Mouse (Mus musculus): ENCODE results near the gene Tbxa2r. TPM values are rescaled to one million over a fixed set of nuclear protein-coding genes. Genes with fewer than 3 reads are reported as not detected.

The Tbxa2r gene
- polyA plus RNA-seq, 1 experiment from 2014 or later: 5.3 TPM

DNA sequence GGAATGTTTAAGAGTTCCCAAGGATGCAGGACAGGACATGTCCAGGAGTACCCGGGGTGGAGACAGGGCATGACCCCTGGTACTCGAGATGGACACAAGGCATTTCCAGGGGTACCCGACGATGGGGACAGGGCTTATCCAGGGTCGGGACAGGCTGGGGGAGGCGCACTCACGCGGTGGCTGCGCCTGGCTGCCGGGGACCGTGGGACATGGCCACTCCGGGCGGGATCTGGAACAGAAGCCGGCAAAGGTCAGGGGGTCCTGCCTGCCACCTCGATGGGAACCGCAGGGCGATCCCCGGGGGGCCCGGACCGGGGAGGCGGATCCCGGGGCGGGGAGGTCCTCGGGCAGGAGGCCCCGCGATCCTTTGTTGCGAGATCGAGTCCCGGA is 21.4 kb downstream of the Tbxa2r start:
- Histone ChIP-seq H3K4me3 (replicated peaks) (peak overlapping the region; percentile 90), H3K4me1 (replicated peaks) (peaks cover 76% of the 10 kb centered on the region), H3K9ac (peak overlapping the region; percentile 96), H3K9me3 (replicated peaks) (no peaks in the 10 kb centered on the region), H3K36me3 (peaks cover 14% of the 10 kb centered on the region), H3K27me3 (peaks cover 12% of the 10 kb centered on the region), H3K4me2 (peak overlapping the region; percentile 98), H3K27ac (peak overlapping the region; percentile 93)
- DNase-seq: no peak
- under 1% methylated on average over 29 of the region's 29 CpGs for WGBS (ENCODE audit: insufficient replicate concordance)
- peak; percentile 1 for ATAC-seq (ENCODE audit: low read depth)

DNA sequence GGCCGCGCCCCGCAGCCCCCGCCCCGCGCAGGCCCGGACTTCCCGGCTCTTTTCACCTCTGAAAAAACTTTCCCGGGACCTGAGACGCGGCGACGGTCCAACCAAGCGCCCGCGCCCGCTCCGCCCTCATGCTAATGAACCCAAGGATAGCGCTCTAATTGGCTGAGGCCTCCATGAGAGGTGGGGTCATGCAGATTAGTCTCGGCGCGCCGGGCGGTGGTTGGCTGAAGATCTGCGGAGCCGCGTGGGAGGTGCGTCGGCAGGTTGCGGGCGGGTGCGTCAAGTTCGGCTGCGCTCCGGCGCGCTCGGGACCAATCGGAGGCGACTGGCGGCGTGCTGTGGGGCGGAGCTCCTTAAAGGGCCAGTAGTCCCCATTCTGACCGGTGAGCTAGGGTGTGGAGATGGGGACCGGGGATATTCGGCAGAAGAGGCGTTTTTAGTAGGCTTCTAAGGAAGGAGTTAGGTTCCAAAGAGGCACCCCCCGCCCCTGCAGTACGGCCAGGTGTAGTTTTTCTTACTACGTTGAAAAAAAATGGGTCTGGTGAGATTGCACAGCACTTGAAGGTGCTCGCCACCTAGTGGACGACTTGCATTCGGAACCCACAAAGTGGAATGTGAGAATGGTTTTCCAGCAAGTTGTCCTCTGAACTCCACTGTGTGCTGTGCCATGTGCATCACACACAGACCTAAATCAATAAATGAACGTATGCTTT is 22.0 kb downstream of the Tbxa2r start, which contains the start of gene Hmg20b:
Gene Hmg20b, minus strand, starts transcription at position 130 of the 713 bp plus-strand sequence.
- ATAC-seq (ENCODE audit: low read depth) (peak; percentile 90), DNase-seq (peak; percentile 99)
- Histone ChIP-seq H3K9ac (peak within 1 kb of the TSS; percentile 96), H3K9me3 (replicated peaks) (no peaks in the 10 kb centered on the region), H3K4me3 (replicated peaks) (peak within 1 kb of the TSS; percentile 90), H3K4me2 (peak within 1 kb of the TSS; percentile 98), H3K36me3 (peaks cover 14% of the 10 kb centered on the region), H3K27me3 (peaks cover 7% of the 10 kb centered on the region), H3K27ac (peak within 1 kb of the TSS; percentile 93), H3K4me1 (replicated peaks) (peaks cover 82% of the 10 kb centered on the region)
- under 1% methylated on average over 54 of the region's 54 CpGs for WGBS (ENCODE audit: insufficient replicate concordance)

DNA sequence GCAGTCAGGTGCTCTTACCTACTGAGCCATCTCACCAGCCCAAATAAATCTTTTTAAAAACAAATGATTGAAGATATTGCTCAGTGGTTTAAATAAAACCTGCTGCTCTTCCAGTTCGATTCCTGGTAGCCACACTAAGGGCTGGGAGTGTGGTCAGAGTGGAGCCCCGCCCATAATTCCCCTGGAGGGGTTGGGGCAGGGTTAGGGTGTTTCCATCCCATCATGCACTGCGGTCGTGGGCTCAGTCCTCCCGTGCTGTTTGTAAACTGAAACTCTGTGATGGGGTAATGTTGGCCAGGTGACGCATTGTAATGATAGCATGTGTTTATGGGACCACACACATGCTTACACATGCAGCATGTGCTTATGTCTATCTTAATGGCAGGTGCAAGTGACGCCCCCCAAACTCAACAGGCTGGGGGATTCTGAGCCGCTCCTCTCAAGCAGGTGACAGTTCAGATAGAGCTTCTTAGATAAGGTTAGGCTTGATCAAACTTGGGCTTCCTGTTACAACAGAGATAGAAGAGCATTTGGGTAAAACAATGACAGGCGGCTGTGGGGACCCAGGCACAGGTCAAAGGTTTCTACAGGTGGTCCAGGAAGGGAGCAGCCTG is 23.3 kb downstream of the Tbxa2r start:
- ATAC-seq (ENCODE audit: low read depth) (peak; percentile 23; the same call in 1 of the 2 replicates), DNase-seq (peak; percentile 83)
- peak overlapping the region; percentile 68 for H3K4me2 ChIP-seq
- H3K27ac ChIP-seq: peak overlapping the region; percentile 88
- H3K36me3 ChIP-seq: peaks cover 14% of the 10 kb centered on the region
- WGBS (ENCODE audit: insufficient replicate concordance): 6% methylated on average over 9 of the region's 9 CpGs
- H3K4me1 ChIP-seq (replicated peaks): peaks cover 86% of the 10 kb centered on the region
- H3K9ac ChIP-seq: peak overlapping the region; percentile 60
- H3K4me3 ChIP-seq (replicated peaks): peak overlapping the region; percentile 59
- no peaks in the 10 kb centered on the region for H3K9me3 ChIP-seq (replicated peaks)
- H3K27me3 ChIP-seq: no peaks in the 10 kb centered on the region

DNA sequence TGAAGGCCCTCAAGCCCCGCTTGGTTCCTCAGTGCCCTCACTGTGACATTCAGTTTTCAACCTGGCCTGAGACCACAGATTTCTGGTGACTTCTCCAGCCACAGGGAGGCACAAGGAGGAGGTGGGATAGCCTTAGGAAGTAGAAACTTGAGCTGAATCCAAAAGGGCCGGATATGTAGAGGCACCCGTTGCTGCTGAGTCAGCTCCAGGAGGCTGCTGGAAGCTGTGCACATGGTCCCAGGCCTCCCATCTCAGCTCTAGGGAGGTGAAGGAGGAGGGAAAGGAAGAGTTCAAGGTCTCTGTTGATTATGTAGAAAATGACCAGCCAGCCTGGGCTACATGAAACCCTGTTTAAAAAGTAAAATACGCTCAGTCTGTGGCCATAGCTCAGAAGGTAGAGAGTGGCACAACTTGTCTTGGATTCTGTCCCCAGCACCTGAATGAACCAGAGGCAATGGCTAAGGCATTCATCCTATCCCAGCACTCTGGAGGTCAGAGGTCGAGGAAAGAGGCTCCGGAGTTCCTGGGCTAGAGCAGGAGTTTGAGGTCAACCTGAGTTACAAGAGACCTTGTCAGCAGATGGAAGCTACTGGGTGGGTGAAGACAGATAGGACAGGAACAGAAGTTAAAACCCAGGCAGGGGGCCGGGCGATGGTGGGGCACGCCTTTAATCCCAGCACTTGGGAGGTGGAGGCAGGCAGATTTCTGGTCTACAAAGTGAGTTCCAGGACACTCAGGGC is 26.4 kb downstream of the Tbxa2r start:
- Histone ChIP-seq H3K9me3 (replicated peaks) (no peaks in the 10 kb centered on the region), H3K4me2 (no peak overlapping the region), H3K9ac (0 out of 2 replicates have a peak overlapping the region, but pooled peaks have one; percentile 11), H3K36me3 (peaks cover 3% of the 10 kb centered on the region; the same call in 1 of the 2 replicates), H3K27me3 (no peaks in the 10 kb centered on the region), H3K27ac (no peak overlapping the region), H3K4me1 (replicated peaks) (peaks cover 77% of the 10 kb centered on the region), H3K4me3 (replicated peaks) (no peak overlapping the region)
- ATAC-seq (ENCODE audit: low read depth): no peak
- 63% methylated on average over 9 of the region's 9 CpGs for WGBS (ENCODE audit: insufficient replicate concordance)
- no peak for DNase-seq

DNA sequence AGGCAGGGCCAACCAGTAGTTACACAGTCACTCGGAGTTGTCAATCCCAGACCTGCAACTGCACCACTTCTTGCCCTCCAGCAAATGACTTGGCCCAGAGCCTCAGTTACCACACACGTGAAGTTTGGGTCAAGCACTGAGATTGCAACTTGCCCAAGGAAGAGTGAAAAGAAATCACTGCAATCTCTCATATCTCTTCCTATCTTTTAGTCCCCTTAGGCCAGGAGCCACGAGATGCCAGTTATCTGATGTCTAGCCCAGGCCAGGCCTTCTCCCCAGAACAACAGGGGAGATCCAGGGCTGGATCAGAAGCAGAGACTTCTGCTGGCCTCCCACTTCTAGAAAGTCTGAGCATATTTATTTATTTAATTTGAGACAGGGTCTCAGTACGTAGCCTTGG is 27.0 kb downstream of the Tbxa2r start:
- DNase-seq: no peak
- Histone ChIP-seq H3K36me3 (peaks cover 9% of the 10 kb centered on the region), H3K4me3 (replicated peaks) (no peak overlapping the region), H3K27ac (peak overlapping the region; percentile 79; the same call in 1 of the 2 replicates), H3K4me1 (replicated peaks) (peaks cover 83% of the 10 kb centered on the region), H3K9ac (no peak overlapping the region), H3K4me2 (no peak overlapping the region), H3K27me3 (no peaks in the 10 kb centered on the region), H3K9me3 (replicated peaks) (no peaks in the 10 kb centered on the region)
- WGBS (ENCODE audit: insufficient replicate concordance): 49% methylated on average over 4 of the region's 4 CpGs
- no peak for ATAC-seq (ENCODE audit: low read depth)

DNA sequence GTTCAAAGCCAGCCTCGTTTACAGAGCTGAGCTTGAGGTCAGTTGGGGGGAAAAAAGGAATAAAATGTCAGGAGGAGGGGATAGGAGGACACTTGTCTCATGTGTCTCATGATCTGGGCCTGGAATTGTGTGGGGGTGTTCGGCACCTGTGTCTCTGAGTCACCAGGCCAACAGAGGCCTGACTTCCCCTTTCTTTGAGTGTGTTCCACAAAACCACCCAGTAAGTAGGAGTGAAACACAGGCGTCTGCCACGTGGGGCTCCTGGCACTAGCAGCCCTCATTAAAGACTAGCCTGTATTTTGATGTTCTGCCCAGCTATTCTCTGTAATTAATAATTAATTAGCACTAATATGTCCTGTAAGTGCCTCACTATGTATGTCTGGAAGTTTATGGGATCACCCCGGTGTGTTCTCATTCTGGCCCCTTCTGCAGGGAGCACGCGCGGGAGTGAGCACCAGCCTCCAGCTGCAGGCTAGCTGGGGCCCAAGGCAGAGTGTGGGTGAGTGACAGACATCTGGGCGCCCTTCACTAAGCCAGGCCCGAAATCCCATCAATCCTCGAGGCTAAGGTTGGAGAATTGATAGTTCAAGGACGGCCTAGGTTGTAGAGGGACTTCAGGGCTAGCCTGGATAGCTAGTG is 27.9 kb downstream of the Tbxa2r start:
- Histone ChIP-seq H3K4me1 (replicated peaks) (peaks cover 85% of the 10 kb centered on the region), H3K9me3 (replicated peaks) (no peaks in the 10 kb centered on the region), H3K27ac (peak overlapping the region; percentile 79), H3K27me3 (no peaks in the 10 kb centered on the region), H3K4me2 (peak overlapping the region; percentile 95), H3K36me3 (peaks cover 19% of the 10 kb centered on the region), H3K4me3 (replicated peaks) (peak overlapping the region; percentile 87), H3K9ac (peak overlapping the region; percentile 66)
- 25% methylated on average over 12 of the region's 12 CpGs for WGBS (ENCODE audit: insufficient replicate concordance)
- DNase-seq (no peak), ATAC-seq (ENCODE audit: low read depth) (no peak)

DNA sequence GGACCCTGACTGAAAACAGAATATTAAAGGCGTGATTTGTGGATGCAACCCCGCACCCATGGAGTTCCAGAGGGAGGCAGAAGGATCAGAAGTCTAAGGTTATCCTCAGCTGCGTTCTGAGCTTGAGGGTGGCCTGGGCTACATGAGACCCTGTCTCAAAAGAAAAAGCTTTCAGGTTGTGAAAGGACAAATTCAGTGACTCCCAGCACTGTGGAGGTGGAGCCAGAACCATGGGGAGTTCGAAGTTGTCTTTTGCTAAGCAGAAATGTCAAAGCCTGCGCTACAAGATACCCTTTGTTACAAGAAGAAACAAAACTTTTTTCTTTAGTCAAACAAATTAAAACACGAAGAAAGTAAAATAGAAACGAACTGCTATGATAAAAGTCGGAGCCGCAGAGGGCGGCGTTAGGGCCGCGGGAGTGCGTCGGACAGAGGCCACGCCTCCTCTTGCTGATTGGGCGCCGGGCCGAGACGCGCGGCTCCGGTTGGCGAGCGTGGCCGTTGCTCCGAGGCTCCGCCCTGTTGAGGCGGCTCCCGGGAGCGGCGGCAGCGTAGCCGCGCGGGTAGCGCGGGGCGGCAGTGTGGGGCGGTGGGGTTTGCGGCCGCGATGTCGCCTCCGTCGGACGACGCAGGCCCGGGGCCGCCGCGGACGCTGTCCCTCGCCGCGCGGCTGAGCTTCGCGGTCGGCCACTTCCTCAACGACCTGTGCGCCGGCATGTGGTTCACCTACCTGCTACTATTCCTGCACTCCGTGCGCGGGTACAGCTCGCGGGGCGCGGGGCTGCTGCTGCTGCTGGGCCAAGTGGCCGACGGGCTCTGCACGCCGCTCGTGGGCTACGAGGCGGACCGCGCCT is 28.7 kb downstream of the Tbxa2r start, which contains the start of gene Mfsd12:
Gene Mfsd12, plus strand, starts transcription at position 501 of the 854 bp plus-strand sequence.
- H3K27ac ChIP-seq: peak within 1 kb of the TSS; percentile 98
- ATAC-seq (ENCODE audit: low read depth) (peak; percentile 82), DNase-seq (peak; percentile 90)
- no peaks in the 10 kb centered on the region for H3K27me3 ChIP-seq
- 2% methylated on average over 79 of the region's 79 CpGs for WGBS (ENCODE audit: insufficient replicate concordance)
- H3K4me3 ChIP-seq (replicated peaks): peak within 1 kb of the TSS; percentile 87
- no peaks in the 10 kb centered on the region for H3K9me3 ChIP-seq (replicated peaks)
- H3K4me1 ChIP-seq (replicated peaks): peaks cover 85% of the 10 kb centered on the region
- peak within 1 kb of the TSS; percentile 99 for H3K9ac ChIP-seq
- H3K4me2 ChIP-seq: peak within 1 kb of the TSS; percentile 95
- peaks cover 26% of the 10 kb centered on the region for H3K36me3 ChIP-seq

DNA sequence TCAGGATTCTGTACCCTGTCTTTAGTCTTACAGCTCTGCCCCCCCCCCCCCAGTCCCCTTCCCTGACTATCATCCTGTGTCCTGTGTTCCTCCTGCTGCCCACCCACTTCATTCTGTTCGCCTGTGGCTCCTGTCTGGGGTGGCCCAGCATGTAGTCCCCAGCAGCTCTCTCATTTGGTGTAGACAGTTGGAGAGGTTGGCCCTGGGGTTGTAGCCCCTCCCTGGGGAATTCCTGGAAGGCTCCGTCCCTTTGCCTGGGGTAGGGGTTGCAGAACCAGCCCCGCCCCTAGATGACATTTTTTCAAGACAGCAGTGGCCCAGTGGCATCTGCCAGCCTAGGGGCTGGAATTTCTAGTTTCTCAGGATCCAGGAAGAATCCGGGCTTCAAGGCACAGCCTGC is 29.7 kb downstream of the Tbxa2r start:
- H3K4me2 ChIP-seq: peak overlapping the region; percentile 95
- H3K9me3 ChIP-seq (replicated peaks): no peaks in the 10 kb centered on the region
- no peak for DNase-seq
- peaks cover 31% of the 10 kb centered on the region for H3K36me3 ChIP-seq
- no peaks in the 10 kb centered on the region for H3K27me3 ChIP-seq
- H3K4me3 ChIP-seq (replicated peaks): peak overlapping the region; percentile 87
- WGBS (ENCODE audit: insufficient replicate concordance): 18% methylated on average over 4 of the region's 4 CpGs
- no peak for ATAC-seq (ENCODE audit: low read depth)
- peak overlapping the region; percentile 98 for H3K27ac ChIP-seq
- H3K9ac ChIP-seq: peak overlapping the region; percentile 99
- peaks cover 87% of the 10 kb centered on the region for H3K4me1 ChIP-seq (replicated peaks)

DNA sequence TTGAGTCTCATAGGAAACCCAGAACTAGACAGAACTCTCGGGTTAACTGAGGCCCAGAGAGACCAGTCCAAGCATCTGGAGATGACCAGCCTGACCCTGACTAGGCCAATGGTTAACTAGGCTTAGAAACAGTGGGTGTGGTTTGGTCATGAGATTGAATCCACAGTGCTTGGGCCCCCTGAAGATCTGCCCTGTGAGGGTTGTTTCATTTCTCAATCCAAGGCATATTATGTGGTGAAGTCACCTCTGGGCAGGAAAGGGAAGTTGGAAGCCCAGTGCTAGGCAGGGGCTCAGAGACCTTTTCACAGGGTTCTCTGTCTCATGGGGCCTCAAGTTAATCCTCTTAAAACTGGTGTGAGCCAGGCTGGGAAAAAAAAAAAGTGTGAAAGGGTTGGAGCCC is 30.3 kb downstream of the Tbxa2r start:
- Histone ChIP-seq H3K9me3 (replicated peaks) (no peaks in the 10 kb centered on the region), H3K9ac (peak overlapping the region; percentile 99), H3K27ac (peak overlapping the region; percentile 98), H3K4me3 (replicated peaks) (peak overlapping the region; percentile 87), H3K4me1 (replicated peaks) (peaks cover 89% of the 10 kb centered on the region), H3K36me3 (peaks cover 38% of the 10 kb centered on the region), H3K27me3 (no peaks in the 10 kb centered on the region), H3K4me2 (peak overlapping the region; percentile 95)
- DNase-seq (no peak), ATAC-seq (ENCODE audit: low read depth) (no peak)
- WGBS (ENCODE audit: insufficient replicate concordance): 53% methylated on average over 1 of the region's 1 CpGs

DNA sequence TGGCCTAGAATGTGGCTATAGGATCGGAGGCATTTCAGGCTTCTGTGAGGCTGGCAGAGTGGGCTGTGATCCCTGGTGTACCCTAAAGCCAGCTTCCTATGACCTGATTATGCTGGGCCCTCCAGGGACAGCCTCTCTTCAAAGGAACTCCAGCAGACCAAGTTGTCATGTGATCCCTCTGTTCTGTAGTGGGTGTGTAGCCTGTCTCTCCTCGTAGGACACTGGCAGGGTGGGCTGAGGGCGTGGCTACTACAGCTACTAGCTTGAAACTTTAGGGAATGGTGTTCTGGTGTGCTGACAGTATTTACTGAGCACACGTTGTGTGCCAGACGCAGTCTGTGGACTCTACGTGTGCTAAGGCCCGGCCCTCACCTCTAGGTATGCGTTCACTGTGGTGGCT is 32.2 kb downstream of the Tbxa2r start:
- Histone ChIP-seq H3K4me3 (replicated peaks) (peak overlapping the region; percentile 20), H3K27me3 (no peaks in the 10 kb centered on the region), H3K4me1 (replicated peaks) (peaks cover 92% of the 10 kb centered on the region), H3K9ac (peak overlapping the region; percentile 99), H3K9me3 (replicated peaks) (no peaks in the 10 kb centered on the region), H3K27ac (peak overlapping the region; percentile 98), H3K4me2 (peak overlapping the region; percentile 95), H3K36me3 (peaks cover 46% of the 10 kb centered on the region)
- 70% methylated on average over 8 of the region's 8 CpGs for WGBS (ENCODE audit: insufficient replicate concordance)
- DNase-seq (no peak), ATAC-seq (ENCODE audit: low read depth) (no peak)
